In the genomic region with DNA sequence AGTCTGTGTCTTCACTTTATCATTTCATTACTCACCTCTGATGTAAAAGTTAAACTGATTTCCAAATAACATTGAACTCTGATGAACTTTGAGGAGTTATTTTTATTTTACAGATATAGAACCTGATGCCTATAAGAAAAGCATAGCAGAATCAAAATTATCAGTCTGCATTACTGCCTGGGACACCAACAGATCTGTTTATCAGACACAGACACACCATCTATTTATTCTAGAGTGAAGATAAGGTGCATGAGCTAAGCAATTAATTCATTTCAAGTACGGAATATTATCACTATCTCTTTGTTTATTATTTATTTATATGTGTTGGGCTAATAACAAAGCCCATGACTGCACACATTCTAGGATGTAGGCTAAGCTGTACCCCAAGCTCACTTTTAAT, we compare ENCODE assay signal across 31 mouse cellular contexts.
"Had no signal": no experiment of that assay in that cellular context is flagged by ENCODE, and none has a peak within 500 bp of the region (broad histone marks: within the 10 kb centered on the region; RNA-seq: fewer than 3 reads in every experiment).

No protein-coding gene starts in this region.

- H3K4me3 ChIP-seq: heart, embryonic 10.5 days; heart, embryonic 12.5 days; heart, embryonic 13.5 days; heart, embryonic 15.5 days; hindbrain, embryonic 10.5 days; hindbrain, embryonic 12.5 days; hindbrain, embryonic 13.5 days; hindbrain, embryonic 15.5 days; intestine, embryonic 15.5 days; kidney, embryonic 15.5 days; layer of hippocampus, adult 2 months; left cerebral cortex, adult 2 months had no signal

- H3K9me3 ChIP-seq: heart, embryonic 10.5 days; heart, embryonic 12.5 days; heart, embryonic 13.5 days; heart, embryonic 15.5 days; hindbrain, embryonic 10.5 days; hindbrain, embryonic 12.5 days; hindbrain, embryonic 13.5 days; hindbrain, embryonic 15.5 days; intestine, embryonic 15.5 days; kidney, embryonic 15.5 days had no signal

- DNase-seq: heart, postnatal 10 days; heart, postnatal 14 days; heart, postnatal 36 days; heart, postnatal 4 days; kidney, adult 11 months; kidney, adult 18-20 months; kidney, adult 2 months; kidney, adult 8-10 months; kidney, adult 9 months; kidney, postnatal 10 days; kidney, postnatal 14 days; kidney, postnatal 25 days; kidney, postnatal 36 days; kidney, postnatal 4 days; layer of hippocampus, adult 9-11 months; layer of hippocampus, postnatal 36 days had no signal

- H3K9ac ChIP-seq: heart, embryonic 12.5 days; heart, embryonic 13.5 days; heart, embryonic 15.5 days; hindbrain, embryonic 12.5 days; hindbrain, embryonic 13.5 days; hindbrain, embryonic 14.5 days; hindbrain, embryonic 15.5 days; intestine, embryonic 15.5 days; kidney, embryonic 15.5 days had no signal

- H3K27ac ChIP-seq: heart, embryonic 10.5 days; heart, embryonic 13.5 days; heart, embryonic 15.5 days; hindbrain, embryonic 10.5 days; hindbrain, embryonic 12.5 days; hindbrain, embryonic 13.5 days; hindbrain, embryonic 14.5 days; hindbrain, embryonic 15.5 days; hindbrain, postnatal 0 days; intestine, embryonic 15.5 days; kidney, embryonic 15.5 days; kidney, postnatal 0 days; layer of hippocampus, adult 2 months; left cerebral cortex, adult 2 months had no signal

- H3K36me3 ChIP-seq: heart, embryonic 10.5 days; heart, embryonic 12.5 days; heart, embryonic 13.5 days; heart, embryonic 15.5 days; hindbrain, embryonic 10.5 days; hindbrain, embryonic 12.5 days; hindbrain, embryonic 13.5 days; hindbrain, embryonic 15.5 days; intestine, embryonic 15.5 days; kidney, embryonic 15.5 days had no signal

- H3K4me1 ChIP-seq: intestine, embryonic 15.5 days; kidney, embryonic 15.5 days had no signal

- H3K27me3 ChIP-seq: heart, embryonic 12.5 days; heart, embryonic 13.5 days; heart, embryonic 15.5 days; hindbrain, embryonic 12.5 days; hindbrain, embryonic 13.5 days; hindbrain, embryonic 15.5 days; intestine, embryonic 15.5 days; kidney, embryonic 15.5 days had no signal
